Mouse (Mus musculus): ENCODE results near the gene Actn1. TPM values are rescaled to one million over a fixed set of nuclear protein-coding genes. Genes with fewer than 3 reads are reported as not detected.
A peak's percentile ranks its signal among the peaks of the same experiment; 100 is the strongest.

Actn1 gene
- polyA plus RNA-seq, 1 experiment from 2014 or later = 27.8 TPM

- H3K9me3 ChIP-seq = peaks cover 14% of the 10 kb centered on the region; the same call in 1 of the 2 replicates
- peaks cover 37% of the 10 kb centered on the region for H3K36me3 ChIP-seq (replicated peaks)
- peak overlapping the region; percentile 83 for H3K27ac ChIP-seq
- DNase-seq (ENCODE audit: extremely low spot score, low spot score) = no peak
- H3K27me3 ChIP-seq (ENCODE audit: poor library complexity, severe bottlenecking) = no peaks in the 10 kb centered on the region
- H3K4me1 ChIP-seq = peaks cover 54% of the 10 kb centered on the region
- no peak overlapping the region for H3K4me3 ChIP-seq
- 43% methylated on average over 5 of the region's 5 CpGs for WGBS
Observed at GRCm38 (mm10) chr12:80231317-80231716, 28.9 kb downstream of the Actn1 start.

GRCm38 (mm10) chr12:80230854-80231253 lies 29.3 kb downstream of the Actn1 start:
- Histone ChIP-seq H3K4me3 (no peak overlapping the region), H3K4me1 (peaks cover 54% of the 10 kb centered on the region), H3K36me3 (replicated peaks) (peaks cover 32% of the 10 kb centered on the region), H3K9me3 (peaks cover 14% of the 10 kb centered on the region; the same call in 1 of the 2 replicates), H3K27ac (peak overlapping the region; percentile 83), H3K27me3 (ENCODE audit: poor library complexity, severe bottlenecking) (no peaks in the 10 kb centered on the region)
- 57% methylated on average over 5 of the region's 5 CpGs for WGBS
- no peak for DNase-seq (ENCODE audit: extremely low spot score, low spot score)

DNA sequence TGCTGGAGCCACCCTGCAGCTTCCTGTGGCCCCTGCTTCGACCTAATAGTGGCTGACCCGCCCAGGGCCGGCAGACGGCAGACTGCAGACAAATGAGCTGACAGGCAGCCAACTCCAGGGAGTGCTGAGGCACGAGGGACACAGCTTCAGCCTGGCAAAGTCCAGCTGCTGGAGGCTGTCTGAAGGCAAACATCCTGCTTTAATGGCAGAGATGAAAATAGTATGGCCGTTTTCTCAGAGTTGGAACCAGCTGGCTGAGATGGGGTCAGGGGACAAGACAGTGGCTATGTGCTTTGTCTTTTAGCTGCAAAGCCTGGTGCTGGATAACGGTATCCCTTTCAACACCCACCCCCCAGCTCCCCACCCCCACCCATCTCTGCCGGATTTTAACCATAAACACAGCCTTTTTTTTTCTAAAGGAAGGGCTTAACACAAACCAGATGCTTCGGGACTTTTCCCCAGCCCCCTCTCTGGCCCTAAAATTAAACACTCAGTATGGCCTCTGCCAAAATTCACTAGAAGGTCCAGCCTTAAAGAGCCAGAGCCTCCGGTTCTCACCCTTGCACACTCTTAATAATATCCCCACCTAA lies 30.0 kb downstream of the Actn1 start:
- DNase-seq (ENCODE audit: extremely low spot score, low spot score) = peak; percentile 45
- peak overlapping the region; percentile 7; the same call in 1 of the 2 replicates for H3K4me3 ChIP-seq

GRCm38 (mm10) chr12:80229010-80229800 lies 31.0 kb downstream of the Actn1 start:
- peaks cover 16% of the 10 kb centered on the region for H3K36me3 ChIP-seq (replicated peaks)
- peaks cover 7% of the 10 kb centered on the region; the same call in 1 of the 2 replicates for H3K9me3 ChIP-seq
- peaks cover 62% of the 10 kb centered on the region for H3K4me1 ChIP-seq
- H3K4me3 ChIP-seq = no peak overlapping the region
- peak overlapping the region; percentile 83 for H3K27ac ChIP-seq
- no peak for DNase-seq (ENCODE audit: extremely low spot score, low spot score)
- no peaks in the 10 kb centered on the region for H3K27me3 ChIP-seq (ENCODE audit: poor library complexity, severe bottlenecking)
- WGBS = 64% methylated on average over 5 of the region's 5 CpGs

More for the DNA sequence above, 30.0 kb downstream of the Actn1 start:
- WGBS = 9% methylated on average over 10 of the region's 10 CpGs
- Histone ChIP-seq H3K9me3 (peaks cover 14% of the 10 kb centered on the region; the same call in 1 of the 2 replicates), H3K27me3 (ENCODE audit: poor library complexity, severe bottlenecking) (no peaks in the 10 kb centered on the region), H3K4me1 (peaks cover 54% of the 10 kb centered on the region), H3K36me3 (replicated peaks) (peaks cover 26% of the 10 kb centered on the region), H3K27ac (peak overlapping the region; percentile 83)

- Histone ChIP-seq H3K4me1 (peaks cover 70% of the 10 kb centered on the region), H3K4me3 (no peak overlapping the region), H3K36me3 (replicated peaks) (peaks cover 7% of the 10 kb centered on the region), H3K27me3 (ENCODE audit: poor library complexity, severe bottlenecking) (no peaks in the 10 kb centered on the region), H3K27ac (peak overlapping the region; percentile 73), H3K9me3 (no peaks in the 10 kb centered on the region)
- no peak for DNase-seq (ENCODE audit: extremely low spot score, low spot score)
- 87% methylated on average over 5 of the region's 5 CpGs for WGBS
Observed at GRCm38 (mm10) chr12:80228356-80228755, 31.8 kb downstream of the Actn1 start.

DNA sequence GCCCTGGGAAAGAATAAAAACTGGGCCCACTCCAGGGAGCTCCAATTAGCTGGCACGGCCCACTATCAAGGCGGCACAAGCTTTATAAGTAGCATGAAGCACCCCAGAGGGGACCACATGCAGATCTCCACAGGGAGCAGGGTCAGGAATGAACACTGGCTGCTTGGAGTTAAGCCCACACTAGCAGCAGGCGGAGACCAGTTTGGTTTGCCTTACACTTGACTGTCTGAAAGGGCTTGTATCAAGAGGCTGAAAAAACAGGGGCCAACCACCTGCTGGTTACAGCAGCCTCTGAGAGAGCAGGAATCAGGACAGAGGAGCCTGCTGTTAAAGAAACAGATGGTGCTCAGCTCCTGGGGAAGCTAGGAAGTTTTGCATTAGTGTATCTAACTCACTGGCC lies 32.3 kb downstream of the Actn1 start:
- no peaks in the 10 kb centered on the region for H3K9me3 ChIP-seq
- no peak for DNase-seq (ENCODE audit: extremely low spot score, low spot score)
- H3K4me1 ChIP-seq = peaks cover 75% of the 10 kb centered on the region
- H3K4me3 ChIP-seq = no peak overlapping the region
- H3K27me3 ChIP-seq (ENCODE audit: poor library complexity, severe bottlenecking) = no peaks in the 10 kb centered on the region
- peak overlapping the region; percentile 73 for H3K27ac ChIP-seq
- peaks cover 4% of the 10 kb centered on the region for H3K36me3 ChIP-seq (replicated peaks)
- 18% methylated on average over 3 of the region's 3 CpGs for WGBS

GRCm38 (mm10) chr12:80226101-80226500 lies 34.1 kb downstream of the Actn1 start:
- 80% methylated on average over 2 of the region's 2 CpGs for WGBS
- no peaks in the 10 kb centered on the region for H3K9me3 ChIP-seq
- no peak for DNase-seq (ENCODE audit: extremely low spot score, low spot score)
- H3K4me3 ChIP-seq = no peak overlapping the region
- H3K27me3 ChIP-seq (ENCODE audit: poor library complexity, severe bottlenecking) = no peaks in the 10 kb centered on the region
- no peak overlapping the region for H3K27ac ChIP-seq
- H3K4me1 ChIP-seq = peaks cover 62% of the 10 kb centered on the region
- H3K36me3 ChIP-seq (replicated peaks) = peaks cover 11% of the 10 kb centered on the region

DNA sequence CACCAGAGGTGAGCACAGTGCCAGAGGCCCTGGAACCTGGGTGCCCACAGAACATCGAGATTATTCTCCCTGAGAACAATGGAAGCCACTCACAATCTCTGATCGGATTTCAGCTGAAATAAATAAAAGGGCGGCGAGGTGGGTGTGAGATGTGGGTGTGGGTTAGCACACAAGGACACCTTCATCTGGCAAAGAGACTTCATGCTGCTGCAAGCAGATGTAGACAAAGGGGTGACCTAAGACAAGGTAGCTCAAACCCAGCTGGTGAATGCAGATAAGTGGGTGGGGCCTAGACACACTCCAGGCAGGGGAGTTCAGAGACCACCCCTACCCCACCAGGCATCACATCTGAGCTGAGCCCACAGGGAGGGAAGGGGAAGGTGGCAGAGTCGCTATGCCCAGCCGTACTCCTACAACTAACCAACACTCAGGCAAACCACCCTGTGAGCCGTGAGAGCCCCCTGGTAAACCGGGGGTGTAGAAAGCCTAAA lies 35.9 kb downstream of the Actn1 start:
- Histone ChIP-seq H3K4me1 (peaks cover 47% of the 10 kb centered on the region), H3K27ac (peak overlapping the region; percentile 12; the same call in 1 of the 2 replicates), H3K9me3 (no peaks in the 10 kb centered on the region), H3K36me3 (replicated peaks) (peaks cover 14% of the 10 kb centered on the region), H3K27me3 (ENCODE audit: poor library complexity, severe bottlenecking) (no peaks in the 10 kb centered on the region), H3K4me3 (no peak overlapping the region)
- 56% methylated on average over 8 of the region's 8 CpGs for WGBS
- DNase-seq (ENCODE audit: extremely low spot score, low spot score) = no peak

DNA sequence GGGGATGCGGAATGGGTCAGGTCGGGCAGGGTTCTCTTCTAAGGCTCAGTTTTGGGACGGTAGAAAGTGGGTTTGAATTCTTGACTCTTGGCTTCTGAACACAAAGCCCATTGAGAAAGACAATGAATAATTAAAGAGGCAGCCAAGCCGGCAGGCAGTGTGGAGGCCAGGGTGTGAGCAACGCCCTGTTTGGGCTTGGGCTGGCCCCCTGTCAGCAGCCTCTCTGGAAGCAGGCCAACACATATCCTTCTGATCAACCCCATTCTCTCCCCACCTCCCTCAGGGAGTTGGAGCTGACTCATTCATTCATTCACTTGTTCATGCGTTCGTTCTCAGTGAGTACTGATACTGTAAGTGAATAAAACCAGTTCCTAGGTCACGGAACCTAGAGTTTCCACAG lies 36.7 kb downstream of the Actn1 start:
- Histone ChIP-seq H3K27me3 (ENCODE audit: poor library complexity, severe bottlenecking) (no peaks in the 10 kb centered on the region), H3K9me3 (no peaks in the 10 kb centered on the region), H3K36me3 (replicated peaks) (peaks cover 14% of the 10 kb centered on the region), H3K4me1 (peaks cover 46% of the 10 kb centered on the region), H3K4me3 (no peak overlapping the region), H3K27ac (peak overlapping the region; percentile 12; the same call in 1 of the 2 replicates)
- WGBS = 43% methylated on average over 8 of the region's 8 CpGs
- DNase-seq (ENCODE audit: extremely low spot score, low spot score) = no peak

- H3K4me1 ChIP-seq = peaks cover 41% of the 10 kb centered on the region
- H3K27me3 ChIP-seq (ENCODE audit: poor library complexity, severe bottlenecking) = no peaks in the 10 kb centered on the region
- WGBS = 95% methylated on average over 3 of the region's 3 CpGs
- H3K9me3 ChIP-seq = no peaks in the 10 kb centered on the region
- H3K36me3 ChIP-seq (replicated peaks) = peaks cover 14% of the 10 kb centered on the region
- DNase-seq (ENCODE audit: extremely low spot score, low spot score) = no peak
- no peak overlapping the region for H3K4me3 ChIP-seq
- 0 out of 2 replicates have a peak overlapping the region, but pooled peaks have one; percentile 25 for H3K27ac ChIP-seq
Observed at GRCm38 (mm10) chr12:80222473-80222872, 37.7 kb downstream of the Actn1 start.

- no peaks in the 10 kb centered on the region for H3K9me3 ChIP-seq
- peaks cover 54% of the 10 kb centered on the region for H3K4me1 ChIP-seq
- WGBS = 92% methylated on average over 14 of the region's 14 CpGs
- no peak overlapping the region for H3K4me3 ChIP-seq
- no peak overlapping the region for H3K27ac ChIP-seq
- DNase-seq (ENCODE audit: extremely low spot score, low spot score) = no peak
- H3K36me3 ChIP-seq (replicated peaks) = peaks cover 14% of the 10 kb centered on the region
- no peaks in the 10 kb centered on the region for H3K27me3 ChIP-seq (ENCODE audit: poor library complexity, severe bottlenecking)
Observed at GRCm38 (mm10) chr12:80220260-80221038, 39.7 kb downstream of the Actn1 start.

GRCm38 (mm10) chr12:80218784-80219183 lies 41.4 kb downstream of the Actn1 start:
- Histone ChIP-seq H3K27me3 (ENCODE audit: poor library complexity, severe bottlenecking) (no peaks in the 10 kb centered on the region), H3K4me1 (peaks cover 53% of the 10 kb centered on the region), H3K4me3 (no peak overlapping the region), H3K27ac (0 out of 2 replicates have a peak overlapping the region, but pooled peaks have one; percentile 44), H3K36me3 (replicated peaks) (peaks cover 14% of the 10 kb centered on the region), H3K9me3 (no peaks in the 10 kb centered on the region)
- no peak for DNase-seq (ENCODE audit: extremely low spot score, low spot score)
- 83% methylated on average over 3 of the region's 3 CpGs for WGBS

All from forebrain, embryonic 10.5 days (tissue).